Mouse (Mus musculus) adrenal gland, adult 18-20 months (tissue): ENCODE measurements around the gene Cluh. TPM values are rescaled to one million over a fixed set of nuclear protein-coding genes. Genes with fewer than 3 reads are reported as not detected.

ENCODE experiments used
- DNase-seq, 2 experiments: peaks; one replicate each; pipeline ENCODE4 v3.0.0; 2021 to 2022; ENCODE audit warnings: low spot score in 2 of 2
- long read RNA-seq, 2 experiments: library from polyadenylated mRNA; stranded (forward); transcript quantifications; one replicate each; pipeline ENCODE4 v2.0.0; 2021
- total RNA-seq, 2 experiments: library from RNA; stranded (reverse); gene quantifications; 1 replicate in 1 of 2; 2 replicates in 1 of 2; pipeline ENCODE4 v1.2.3; 2021

Cluh gene
- 100 to 1,000 TPM; 203 to 205 TPM for total RNA-seq
- long read RNA-seq, experiment 1, full-length matches to known transcripts, result 46 of 124 reads
- long read RNA-seq, experiment 1, partial matches to known transcripts, result 46 of 124 reads
- long read RNA-seq, experiment 1, other reads (novel, unspliced or antisense), result 32 of 124 reads
- long read RNA-seq, experiment 2, full-length matches to known transcripts, result 10 of 117 reads
- long read RNA-seq, experiment 2, partial matches to known transcripts, result 47 of 117 reads
- long read RNA-seq, experiment 2, other reads (novel, unspliced or antisense), result 60 of 117 reads

- peak; percentile 100 for DNase-seq
Measured at GRCm38 (mm10) chr11:74649095-74649646, at the start of gene Cluh. TSS of gene Cluh (plus strand) at chr11:74649495.

DNA sequence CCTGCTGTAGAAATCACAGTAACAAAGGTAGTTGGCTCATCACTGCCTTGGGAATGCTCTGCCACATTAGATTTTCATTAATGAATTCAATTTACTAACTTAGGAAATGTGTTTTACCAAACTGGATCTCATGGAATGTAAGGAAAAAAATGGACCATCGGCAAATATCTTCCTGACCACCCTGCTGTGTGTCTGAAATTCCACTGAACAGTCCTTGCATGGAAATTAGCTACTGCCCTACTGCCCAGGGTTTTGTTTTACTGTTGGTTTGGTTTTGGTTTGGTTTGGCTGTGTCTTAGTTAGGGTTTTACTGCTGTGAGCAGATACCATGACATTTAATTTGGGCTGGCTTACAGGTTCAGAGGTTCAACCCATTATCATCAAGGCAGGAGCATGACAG, 47.0 kb upstream of the Cluh start:
- DNase-seq, result no peak

DNA sequence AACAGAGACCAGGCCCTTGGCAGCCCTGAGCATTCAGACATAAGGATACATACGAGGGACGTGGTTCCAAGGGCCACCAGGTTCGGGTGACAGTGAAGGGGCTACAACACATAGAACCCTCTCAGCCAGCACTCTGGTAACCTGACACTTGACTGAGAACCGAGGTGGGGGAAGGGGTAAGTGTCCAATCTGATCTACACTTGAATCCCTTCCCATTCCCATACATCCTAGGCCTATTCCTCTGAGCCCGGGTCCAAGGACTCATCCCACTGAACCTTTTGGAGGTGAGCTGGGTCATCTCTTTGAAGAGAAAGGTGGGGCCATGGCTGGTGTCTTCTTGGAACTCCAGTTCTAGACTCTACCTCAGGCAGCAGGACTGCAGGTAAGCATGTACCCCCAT, 39.2 kb upstream of the Cluh start:
- no peak for DNase-seq

- peak; percentile 29 to 30 for DNase-seq
Measured at GRCm38 (mm10) chr11:74610545-74611176, 38.6 kb upstream of the Cluh start, which contains the start of gene Rap1gap2. TSS of gene Rap1gap2 (minus strand) at chr11:74610915.

DNA sequence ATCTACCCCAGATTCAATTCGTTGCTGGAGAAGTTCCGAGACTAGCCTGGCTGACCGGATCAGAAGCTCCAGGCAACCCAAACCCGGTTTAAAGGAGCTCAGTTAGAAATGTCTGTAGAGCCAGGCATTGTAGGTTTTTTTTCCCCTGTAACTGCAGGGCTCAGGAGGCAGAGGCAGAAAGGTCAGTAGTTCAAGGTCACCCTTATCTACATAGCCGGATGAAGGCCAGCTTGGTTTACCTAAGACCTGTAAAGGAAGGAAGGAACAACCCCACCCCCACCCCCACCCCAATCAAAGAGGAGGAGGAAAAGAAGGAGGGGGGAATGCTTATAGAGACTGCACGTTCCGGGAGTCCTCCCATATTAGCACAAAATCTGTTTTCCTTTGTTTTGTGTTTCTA, 37.9 kb upstream of the Cluh start:
- DNase-seq, result no peak

DNA sequence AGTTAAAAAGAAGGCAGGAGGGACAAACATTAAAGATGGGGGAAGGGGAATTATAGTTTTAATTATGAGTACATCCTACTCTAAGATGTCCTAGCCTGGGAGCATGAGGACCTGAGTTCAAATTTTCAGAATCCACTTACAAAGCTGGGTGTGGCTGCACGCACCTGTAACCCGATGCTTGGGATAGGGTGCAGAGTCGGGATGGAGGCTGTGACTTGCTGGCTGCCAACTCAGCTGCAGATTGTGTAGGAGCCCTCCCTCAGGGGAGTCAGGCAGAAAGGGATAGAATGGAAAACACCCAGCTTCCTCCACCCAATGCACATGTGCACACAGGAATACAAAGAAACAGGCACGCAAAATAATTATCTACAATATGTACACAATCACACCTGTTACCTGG, 35.9 kb upstream of the Cluh start:
- DNase-seq, result no peak

DNA sequence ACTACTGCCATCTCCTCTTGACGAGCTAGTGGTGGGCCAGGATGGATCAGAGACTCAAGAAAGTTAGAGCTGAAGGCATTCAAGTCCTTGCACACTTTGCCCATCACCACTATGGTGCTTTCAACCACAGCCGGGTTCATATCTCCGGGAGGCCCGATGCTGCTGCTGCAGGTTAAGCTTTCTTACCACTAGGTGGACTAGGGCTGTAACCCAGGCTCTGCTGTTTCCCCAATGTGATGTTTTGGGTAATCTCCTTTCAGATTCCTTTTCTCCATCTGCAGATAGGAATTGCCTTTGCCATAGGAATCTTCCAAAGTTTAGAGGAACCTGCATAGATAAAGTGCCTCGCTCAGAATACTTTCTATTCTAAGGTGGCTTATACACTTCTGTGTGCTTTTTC, 33.7 kb upstream of the Cluh start:
- DNase-seq, result no peak

GRCm38 (mm10) chr11:74619201-74619955, 29.9 kb upstream of the Cluh start, which contains the start of gene Ccdc92b:
TSS of gene Ccdc92b (plus strand) at chr11:74619605.
- DNase-seq, result peak; percentile 80 to 84

DNA sequence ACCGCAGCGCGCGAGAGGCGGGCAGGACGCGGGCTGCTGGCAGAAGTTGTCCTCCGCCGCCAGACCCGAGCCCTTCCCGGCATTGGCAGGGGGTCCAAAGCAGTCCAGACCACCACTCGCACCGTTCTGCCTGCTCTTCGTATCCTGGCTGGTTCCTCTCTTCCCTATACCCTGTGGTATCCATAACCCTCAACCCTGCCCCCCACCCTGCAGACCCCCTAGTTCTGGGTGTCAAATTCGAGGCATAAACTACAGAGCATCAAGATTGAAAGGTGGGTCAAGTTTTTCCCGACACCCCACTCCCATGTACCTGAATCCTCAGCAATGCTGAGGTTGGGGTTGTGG, 29.4 kb upstream of the Cluh start:
- no peak for DNase-seq

DNA sequence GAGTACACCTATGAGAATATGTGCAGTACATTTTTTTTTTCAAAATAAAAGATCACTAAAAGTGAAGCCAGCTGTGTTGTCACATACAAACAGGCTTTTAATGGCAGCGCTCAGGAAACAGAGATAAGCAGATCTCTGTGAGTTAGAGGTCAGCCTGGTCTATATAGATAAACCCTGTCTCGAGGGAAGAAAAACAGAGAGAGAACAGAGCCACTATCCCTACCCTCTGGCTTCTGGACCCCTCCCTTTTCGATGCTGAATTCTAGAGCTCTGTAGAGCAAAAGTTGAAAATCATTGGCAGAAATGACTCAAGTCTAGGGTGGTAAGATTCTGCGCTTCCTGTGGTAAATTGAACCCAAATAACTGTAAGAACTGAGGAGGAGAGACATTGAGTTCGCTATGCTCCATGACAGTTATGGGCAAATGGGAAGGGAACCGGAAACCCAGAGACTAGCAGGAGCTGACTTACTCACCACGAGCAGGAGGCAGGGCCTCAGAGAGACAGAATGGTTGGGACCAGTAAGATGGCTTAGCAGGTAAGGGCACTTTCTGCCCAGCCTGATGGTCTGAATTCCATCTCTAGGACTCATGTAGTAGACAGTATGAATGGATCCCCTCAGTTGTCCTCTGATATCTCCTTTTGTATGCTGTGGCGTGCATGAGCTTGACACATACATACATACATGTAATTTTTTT, 27.2 kb upstream of the Cluh start:
- DNase-seq, result no peak

GRCm38 (mm10) chr11:74623693-74624092, 25.6 kb upstream of the Cluh start:
- peak in 1 of 2 experiments; percentile 33 for DNase-seq

GRCm38 (mm10) chr11:74625333-74625732, 24.0 kb upstream of the Cluh start:
- DNase-seq, result no peak

GRCm38 (mm10) chr11:74627481-74627880, 21.8 kb upstream of the Cluh start:
- no peak for DNase-seq

GRCm38 (mm10) chr11:74631880-74632789, 17.2 kb upstream of the Cluh start:
- DNase-seq, result no peak

DNA sequence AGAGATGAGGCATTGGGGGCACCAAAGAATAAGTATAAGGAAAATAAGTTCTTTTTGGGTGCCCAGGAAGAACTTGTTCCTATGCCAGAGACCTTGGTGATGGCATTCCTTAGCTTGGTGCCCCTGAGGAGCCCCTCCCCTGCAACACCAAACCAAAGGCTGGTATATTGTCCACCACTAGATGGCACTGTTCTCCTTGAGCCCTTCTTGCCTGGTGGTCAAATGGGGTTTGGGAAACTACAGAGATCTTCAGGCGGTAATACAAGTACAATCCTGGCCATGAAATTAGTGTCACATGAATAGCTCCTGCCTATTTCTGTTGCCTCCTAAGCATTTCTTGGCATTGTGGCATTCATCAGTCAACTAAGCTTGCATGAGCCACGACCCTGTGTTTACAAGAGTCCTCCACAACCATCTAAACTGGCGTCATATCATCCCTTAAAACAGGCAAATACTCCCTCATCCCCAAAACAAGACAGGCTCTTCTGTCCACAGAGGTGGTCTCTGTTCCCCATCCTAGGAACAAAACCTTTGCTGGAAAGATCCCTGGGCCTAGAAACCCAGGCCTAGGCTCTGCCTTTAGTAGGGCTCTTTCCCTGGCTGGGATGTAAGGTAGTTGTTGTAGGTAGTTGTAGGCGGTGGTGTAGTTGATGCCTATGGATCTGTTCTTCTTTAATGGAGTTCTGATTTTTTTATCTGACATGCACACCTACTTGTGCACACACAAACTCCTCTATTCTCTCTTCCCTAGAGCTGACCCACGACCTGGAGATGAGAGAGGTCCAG, 14.6 kb upstream of the Cluh start:
- DNase-seq, result peak in 1 of 2 experiments; percentile 59

GRCm38 (mm10) chr11:74637486-74637885, 11.8 kb upstream of the Cluh start:
- DNase-seq, result no peak

DNA sequence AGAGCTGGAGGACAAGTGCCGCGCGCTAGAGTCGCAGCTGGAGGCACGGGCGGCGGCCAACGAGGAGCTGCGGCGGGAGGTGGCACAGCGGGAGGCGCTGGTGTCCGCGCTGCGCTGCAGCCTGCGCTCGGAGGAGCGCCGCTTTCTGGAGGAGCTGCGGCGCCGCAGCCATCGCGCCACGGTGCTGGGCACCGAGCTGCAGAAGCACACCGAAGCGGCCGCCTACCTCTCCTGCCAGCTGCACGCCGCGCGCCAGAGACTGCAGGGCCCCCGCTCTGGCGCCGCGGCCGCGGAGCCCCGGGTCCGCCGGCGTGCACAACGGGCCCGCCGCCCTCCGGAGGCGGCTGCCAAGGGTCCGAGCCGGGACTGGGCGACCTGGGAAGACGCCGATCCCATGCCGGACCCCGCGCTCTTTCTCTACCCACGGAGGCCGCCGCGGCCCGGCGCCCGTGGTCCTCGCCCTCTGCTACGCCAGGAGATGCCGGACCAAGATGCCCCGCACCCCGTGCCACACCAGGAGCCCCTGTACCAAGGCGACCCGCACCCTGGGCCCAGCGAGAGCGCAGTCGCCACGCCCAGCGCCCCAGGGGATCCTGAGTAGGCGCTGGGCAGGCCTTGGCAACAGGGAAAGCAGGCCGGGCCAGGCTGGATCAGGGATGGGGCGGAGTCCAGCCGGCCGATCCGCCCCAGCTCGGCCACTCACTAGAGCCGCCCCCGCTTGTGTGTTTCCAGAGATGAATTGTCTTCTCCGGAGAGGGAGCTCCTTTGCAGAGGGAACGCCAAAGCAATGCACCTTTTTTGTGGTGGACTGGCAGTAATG, 11.1 kb upstream of the Cluh start:
- peak; percentile 75 to 81 for DNase-seq

DNA sequence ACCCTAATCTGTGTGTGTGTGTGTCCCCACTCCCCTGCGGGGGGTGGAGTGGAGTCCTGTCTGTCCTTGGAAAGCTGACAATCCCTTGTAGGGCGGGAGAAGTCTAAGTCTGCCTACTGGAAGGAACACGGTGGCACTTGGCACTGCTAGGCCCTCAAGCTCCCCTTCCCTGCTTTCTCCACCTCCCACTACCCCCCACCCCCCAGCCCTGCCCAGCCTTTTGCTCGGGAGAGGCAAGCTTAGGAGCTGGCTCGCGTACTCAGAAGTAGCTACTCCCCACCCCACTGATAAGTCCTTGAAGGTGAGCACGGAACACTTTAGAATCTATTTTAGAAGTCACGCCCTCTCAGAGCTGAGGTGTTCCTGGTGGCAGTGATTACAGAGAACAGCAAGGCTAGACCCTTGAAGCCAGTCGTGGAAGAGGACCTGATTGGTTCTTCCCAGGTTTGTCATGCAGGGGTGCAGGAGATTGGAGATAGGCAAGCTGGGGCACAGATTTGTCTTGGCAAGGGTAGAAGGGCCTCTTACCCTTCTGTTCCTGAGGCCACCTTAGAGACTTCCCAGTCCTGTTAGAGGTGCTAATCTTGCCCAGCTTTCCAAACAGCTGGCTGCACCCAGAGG, 10.4 kb upstream of the Cluh start:
- no peak for DNase-seq
